Mouse (Mus musculus): ENCODE results near the gene Trappc1.

Trappc1 gene

DNA sequence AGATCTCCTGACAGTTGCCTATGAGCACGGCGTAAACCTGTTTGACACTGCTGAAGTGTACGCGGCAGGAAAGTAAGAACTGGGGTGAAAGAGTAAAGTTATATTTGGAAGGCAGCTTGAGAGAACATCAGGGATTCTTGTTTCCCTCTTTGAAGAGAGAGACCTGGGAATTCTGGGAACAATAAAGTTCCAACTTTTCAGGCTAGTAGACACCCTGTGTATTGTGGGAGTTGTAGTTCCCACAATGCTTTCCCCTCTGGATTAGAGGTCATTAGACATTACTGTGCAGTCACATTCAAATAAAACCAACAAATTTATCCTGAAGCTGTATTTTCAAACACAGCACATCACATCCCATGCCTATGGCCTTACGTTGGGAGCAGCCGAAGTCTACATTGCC lies 4.7 kb downstream of the Trappc1 start:
- DNase-seq (ENCODE audit: low spot score) = no peak

DNA sequence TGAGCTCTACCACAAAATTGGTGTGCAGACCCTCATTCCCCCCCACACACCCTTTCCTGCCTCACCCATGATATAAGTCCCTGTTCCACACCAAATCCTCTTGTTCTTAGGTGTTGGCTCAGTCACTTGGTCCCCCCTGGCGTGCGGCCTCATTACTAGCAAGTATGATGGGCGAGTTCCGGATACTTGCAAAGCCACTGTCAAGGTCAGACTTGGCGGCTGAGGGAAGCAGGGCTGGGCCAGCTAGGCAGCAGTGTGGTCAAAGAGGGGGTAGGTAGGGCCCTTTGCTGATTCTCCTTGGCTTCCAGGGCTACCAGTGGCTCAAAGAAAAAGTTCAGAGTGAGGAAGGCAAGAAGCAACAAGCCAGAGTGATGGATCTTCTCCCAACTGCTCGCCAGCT lies 7.4 kb downstream of the Trappc1 start:
- DNase-seq (ENCODE audit: low spot score) = peak; percentile 50

DNA sequence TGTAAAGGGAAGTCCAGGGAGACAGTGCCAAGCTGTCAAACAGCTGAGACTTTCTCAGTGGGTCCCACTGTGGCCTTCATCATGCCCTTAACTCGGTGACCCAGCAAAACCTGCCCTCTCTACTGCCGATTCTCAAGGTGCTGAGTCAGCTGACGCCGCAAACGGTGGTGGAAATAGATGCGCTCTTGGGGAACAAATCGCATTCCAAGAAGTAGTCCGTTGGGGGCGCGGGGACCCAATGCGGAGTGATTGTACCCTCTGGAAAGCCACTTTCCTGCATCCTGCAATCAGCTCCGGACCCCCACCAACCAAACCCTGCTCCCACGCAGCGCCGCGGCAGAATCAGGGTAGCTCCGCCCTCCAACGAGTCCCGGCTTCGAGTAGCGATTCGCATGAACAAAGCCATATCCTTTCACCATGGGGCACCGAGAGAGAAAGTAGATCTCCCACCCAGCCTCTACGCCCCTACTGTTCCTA lies 8.2 kb downstream of the Trappc1 start:
- DNase-seq (ENCODE audit: low spot score) = peak; percentile 62

DNA sequence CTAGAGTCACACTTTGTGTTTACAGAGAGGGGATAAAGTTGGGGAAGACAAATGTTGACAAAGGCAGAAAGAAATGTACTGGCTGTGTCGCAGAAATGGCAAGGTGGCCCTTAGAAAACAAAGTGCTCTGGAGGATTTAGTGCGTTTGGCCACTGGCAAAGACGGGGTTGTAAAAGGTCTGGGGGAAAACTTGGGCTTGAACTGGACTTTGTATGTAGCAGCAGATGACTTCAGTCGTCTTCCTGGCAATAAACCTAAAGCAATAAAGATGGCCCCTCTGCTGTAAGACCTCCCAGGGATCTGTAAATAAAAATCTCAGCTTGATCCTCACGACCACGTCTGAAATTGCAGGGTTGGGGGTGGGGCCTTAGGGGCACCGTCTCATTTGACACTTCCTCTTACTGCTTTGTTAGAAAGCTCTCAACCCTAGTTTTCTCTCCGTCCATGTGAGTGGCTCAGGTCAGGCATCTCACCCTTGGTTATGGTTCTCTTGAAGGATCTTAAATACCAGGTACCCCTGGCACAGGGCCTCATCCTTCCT lies 9.0 kb downstream of the Trappc1 start:
- DNase-seq (ENCODE audit: low spot score) = no peak

DNA sequence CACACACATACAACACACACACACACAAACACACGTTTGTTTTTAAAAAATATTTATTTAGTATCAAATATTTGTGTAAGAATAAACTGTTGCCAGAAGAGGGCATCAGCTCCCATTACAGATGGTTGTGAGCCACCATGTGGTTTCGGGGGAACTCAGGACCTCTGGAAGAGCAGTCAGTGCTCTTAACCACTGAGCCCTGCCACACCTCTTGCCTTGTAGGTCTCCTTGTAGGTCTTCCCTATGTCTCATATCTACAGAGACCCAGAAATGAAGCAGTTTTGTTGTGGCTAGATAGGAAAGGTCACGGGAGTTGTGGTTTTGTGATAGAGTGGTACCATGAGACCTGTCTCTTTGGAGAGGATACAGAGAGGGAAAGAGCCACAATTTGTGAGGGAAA lies 10.1 kb downstream of the Trappc1 start:
- no peak for DNase-seq (ENCODE audit: low spot score)

DNA sequence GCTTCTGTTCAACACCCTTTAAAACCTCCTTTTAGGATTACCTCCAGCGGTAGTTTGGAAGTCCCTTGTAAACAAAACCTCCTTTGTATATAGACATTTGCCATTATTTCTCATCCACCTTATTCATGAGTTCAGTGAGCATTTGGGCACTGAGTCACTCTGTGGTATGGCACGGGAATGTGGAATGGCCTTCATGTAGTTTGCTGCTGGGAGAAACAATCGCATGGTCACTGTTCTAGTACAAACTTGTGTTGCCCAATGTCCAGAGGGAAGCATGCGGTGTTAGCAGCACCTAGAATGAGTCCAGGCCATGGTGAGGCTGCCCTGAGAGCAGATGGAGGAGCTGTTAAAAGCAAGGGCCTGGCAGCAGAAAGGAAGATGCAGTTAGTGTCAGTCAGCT lies 11.0 kb downstream of the Trappc1 start:
- DNase-seq (ENCODE audit: low spot score) = no peak

DNA sequence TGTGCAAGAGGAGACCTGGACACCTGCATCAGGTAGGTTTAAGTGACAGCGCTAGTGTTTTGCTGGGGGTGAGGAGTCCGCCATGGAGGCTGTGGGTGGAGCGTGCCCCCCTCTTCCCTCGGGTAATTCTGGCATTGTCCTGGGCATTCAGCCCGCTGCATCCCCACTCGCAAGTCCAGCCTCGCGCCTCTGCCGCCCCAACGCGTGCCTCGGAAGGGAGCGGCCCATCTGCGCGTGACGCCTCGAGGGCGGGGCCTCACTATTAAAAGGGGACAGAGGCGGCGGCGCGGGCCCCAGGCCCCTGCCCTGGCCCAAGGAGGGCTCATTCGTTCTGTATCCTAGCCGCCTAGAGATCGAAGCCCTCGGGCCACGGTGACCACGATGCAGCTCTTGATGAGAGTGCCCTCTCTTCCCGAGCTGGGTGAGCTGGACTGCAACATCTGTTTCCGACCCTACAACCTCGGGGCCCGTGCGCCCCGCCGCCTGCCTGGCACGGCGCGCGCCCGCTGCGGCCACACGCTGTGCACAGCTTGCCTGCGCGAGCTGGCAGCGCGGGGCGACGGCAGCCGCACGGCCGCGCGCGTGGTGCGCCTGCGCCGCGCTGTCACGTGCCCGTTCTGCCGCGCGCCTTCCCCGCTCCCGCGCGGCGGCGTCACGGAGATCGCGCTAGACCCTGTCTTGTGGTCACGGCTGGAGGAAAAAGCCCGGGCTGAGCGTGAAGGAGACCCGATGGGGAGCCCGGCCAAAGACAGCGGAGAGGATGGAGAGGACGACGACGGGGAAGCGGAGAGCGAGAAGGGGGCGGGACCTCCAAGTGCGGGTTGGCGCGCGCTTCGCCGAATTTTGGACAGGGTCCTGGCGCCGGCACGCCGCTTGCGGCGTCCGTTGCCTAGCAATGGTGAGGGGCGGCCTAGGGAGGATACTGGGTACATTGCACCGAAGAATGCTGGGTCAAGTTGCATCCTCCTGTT lies 16.7 kb downstream of the Trappc1 start, which contains the start of gene Rnf227:
TSS of gene Rnf227 (plus strand) at position 301 of the 971 bp plus-strand sequence.
- peak; percentile 47 for DNase-seq (ENCODE audit: low spot score)

DNA sequence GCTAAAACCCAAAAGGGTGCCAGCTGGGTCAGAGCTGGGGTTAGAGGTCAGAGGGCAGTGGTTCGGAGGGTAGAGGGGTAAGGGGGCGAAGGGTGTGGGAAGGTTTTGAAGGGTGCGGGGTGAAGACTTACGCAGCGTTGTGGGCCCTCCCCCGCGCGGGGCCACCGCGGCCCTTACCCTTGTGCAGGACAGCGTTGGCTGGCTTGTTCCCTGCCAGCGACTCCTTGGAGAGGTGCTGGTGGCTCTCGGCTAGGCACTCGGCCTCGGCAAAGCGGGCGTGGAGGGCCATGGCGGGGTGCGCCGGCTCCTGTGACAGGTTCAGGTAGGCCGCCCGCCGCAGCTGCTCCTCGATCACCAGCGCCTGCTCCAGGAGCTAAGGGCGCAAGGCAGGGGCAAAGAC lies 22.7 kb downstream of the Trappc1 start:
- no peak for DNase-seq (ENCODE audit: low spot score)

DNA sequence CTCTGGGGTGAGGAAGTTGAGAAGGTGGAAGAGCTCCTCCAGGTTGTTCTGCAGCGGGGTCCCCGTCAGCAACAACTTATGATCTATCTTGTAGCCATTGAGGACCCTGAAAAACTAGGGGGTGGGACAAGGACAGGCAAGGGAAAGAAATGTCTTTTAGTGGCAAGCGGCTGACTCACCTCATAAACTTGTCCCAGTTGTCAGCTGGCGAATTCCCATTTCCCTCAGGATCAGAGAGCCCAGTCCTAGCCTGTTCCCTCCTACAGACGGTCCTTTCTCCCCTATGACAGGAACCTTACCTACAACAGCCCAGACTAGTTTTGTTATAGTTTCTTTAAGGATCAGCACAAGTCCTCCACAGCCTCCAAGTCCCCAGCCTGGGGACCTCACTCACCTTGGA lies 32.8 kb downstream of the Trappc1 start:
- DNase-seq (ENCODE audit: low spot score) = no peak

DNA sequence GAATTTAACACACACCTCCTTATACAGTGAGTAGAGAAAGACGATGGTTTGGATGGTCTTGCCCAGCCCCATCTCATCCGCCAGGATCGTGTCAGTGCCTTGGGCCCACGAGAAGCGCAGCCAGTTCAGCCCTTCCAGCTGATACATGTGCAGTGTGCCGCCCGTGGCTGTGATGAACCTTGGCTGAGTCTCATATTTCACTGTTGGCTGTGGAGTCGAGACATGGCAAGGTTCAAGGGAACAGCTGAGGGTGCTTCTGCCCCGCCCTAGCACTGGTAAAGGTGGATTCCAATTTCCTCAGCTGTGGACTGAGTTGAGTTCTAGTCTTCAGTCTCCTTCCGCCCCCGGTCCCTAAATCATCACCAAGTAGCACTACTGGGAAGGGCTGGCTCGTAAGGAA lies 33.9 kb downstream of the Trappc1 start:
- no peak for DNase-seq (ENCODE audit: low spot score)

DNA sequence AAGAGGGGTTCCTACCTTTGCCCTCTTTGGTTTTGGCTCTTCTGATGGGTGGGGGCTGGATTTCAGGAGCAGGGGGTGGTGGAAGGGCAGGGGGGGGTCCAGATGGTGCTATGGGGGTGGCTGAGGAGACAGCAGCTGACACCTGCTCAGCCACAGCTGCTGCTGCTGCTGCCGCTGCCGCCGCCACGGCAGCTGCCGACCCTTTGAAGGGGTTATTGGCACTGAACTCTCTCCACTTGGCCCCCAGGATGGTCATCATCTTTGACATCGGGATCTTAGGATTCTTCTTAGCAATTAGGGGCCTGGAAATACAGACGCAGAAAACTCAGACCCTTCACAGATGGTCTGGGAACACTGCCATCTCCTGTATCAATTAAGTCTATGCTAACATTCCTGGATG lies 38.2 kb downstream of the Trappc1 start:
- DNase-seq (ENCODE audit: low spot score) = no peak

DNA sequence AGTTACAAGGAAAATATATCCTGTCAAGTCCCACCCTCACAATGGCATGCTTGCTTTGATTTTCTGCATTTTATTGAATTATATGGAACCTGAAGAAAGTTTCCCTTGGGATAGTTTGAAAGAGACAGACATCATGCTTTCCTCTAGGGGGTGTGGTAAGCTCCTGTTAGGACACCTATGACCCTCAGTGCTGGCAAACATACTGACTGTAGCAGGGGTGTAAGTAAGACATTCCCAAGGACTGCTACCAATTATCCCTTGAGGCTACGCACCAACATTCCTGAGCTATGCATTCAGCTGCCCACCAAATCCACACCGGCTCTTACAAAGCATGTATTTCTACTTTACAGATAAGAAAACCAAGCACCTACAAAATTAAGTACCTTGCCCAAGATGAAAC lies 38.7 kb downstream of the Trappc1 start:
- no peak for DNase-seq (ENCODE audit: low spot score)

DNA sequence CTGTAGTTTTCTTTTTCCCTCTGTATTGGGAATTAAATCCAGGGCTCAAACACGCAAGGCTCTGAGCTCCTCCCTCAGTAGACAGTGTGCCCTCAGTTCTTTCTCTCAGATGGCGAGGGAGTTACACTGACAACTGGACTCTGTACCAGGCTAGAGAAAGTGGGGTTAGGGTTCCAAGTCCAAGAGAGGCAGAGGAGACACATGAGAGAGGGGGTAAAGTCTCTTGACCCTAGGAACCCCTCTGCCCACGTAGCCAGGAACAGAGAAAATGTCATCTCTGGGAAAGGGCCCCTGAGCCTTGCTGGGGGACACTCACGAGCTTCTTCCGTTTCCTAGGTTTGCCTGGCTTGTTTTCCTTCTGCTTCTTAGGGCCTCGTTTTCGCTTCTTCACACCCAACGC lies 40.6 kb downstream of the Trappc1 start:
- DNase-seq (ENCODE audit: low spot score) = no peak

DNA sequence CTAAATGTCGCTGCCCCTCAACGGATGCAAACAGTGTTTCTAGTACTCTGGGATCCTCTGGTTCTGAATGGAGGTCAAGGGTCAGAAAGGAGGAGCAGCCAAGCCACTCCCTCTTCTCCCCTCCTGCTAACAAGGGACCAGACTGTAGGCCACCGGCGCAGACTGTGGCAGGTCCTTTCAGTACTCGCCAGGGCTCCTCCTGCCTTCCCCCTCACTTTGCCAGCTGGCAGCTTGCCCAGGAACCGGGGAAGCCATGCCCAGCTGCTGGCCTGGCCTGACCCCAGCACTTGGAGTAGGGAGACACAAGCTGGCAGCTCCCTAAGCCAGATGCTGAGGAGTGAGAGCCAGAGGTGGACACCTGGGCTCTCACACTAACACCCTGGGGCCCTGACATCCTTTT lies 41.1 kb downstream of the Trappc1 start:
- peak; percentile 96 for DNase-seq (ENCODE audit: low spot score)

DNA sequence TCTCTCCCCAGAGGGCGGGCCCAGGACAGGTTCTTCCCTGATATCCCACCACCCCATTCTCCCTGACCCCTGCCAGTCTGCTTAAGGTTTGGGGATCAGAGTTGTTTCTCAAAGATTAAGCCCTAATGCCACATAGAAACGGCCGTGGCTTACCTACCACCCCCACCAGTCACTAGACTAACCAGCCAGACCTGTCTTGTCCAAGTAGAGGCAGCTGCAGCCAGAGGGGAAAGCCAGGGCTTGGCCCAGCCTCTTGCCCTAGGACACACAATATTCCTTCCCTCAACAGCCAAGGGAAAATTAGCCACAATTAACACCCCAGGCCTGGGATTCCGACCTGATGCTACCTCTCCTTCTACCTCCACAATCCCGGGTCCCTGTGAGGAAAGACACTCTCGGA lies 41.9 kb downstream of the Trappc1 start:
- no peak for DNase-seq (ENCODE audit: low spot score)

DNA sequence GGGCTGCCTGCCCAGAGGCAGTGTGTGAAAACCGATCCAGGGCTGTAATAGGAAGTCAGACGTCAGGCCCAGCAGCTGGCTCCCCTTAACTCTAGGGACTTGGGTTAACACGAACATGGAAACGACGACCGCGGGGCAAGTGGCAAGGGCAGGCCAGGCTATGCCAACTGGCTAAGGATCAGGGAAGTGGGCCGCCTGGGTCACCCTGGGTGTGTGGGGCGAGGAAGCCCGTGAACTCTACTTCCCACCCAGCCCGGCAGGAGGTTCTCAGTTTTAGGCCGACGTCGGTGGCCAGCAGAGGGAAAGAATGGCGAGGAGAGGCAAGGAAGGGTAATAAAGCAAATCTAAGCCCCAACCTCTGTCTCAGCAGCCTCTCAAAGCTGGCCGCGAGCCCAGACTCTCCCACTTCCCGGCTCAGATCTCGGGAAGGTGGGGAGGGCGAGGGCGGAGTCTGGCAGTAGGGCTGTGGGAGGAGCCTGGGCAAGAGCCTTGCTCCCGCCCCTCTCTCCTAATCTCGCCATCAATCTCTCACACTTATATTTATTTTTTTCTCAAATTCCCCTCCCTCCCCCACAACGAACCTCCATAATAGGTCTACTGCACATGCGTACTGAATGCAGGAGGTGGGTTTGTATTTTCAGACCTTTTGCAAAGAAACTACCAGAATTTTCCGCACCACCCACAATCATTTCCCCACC lies 42.5 kb downstream of the Trappc1 start:
- DNase-seq (ENCODE audit: low spot score) = peak; percentile 95

DNA sequence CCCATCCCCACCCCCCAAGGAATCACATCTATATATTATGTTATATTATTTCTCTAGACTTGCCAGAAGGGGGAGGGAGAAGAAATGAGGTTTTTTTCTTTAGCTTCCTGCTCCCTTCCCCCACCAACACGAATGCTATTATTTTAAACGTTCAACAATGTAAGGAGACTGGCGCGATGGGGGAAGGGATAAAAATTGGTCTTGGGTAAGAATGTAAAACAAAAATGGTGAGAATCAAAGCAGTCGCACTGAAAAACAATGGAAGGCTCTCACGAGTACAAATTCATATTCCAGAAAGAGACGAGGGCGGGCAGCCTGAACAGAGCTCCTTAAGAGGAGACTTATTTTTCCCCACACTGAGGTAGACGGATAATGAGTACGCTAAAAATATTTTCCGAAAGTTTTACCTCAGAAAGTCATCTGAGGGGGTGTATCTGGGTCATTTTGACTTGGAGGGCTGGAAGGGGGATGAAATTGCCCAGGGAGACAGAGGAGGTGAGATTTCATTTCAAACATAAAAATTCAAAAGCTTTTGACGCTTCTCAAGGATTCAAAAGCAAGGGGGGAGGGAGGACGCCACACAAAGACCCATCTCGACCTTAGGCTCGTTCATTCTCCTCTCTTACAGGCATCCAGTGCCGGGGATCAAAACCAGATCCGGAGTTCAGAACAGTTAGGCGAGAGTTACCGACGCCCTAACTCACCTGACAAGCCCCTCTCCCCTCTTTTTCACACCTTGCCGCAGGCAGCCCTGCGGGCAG lies 43.3 kb downstream of the Trappc1 start:
- no peak for DNase-seq (ENCODE audit: low spot score)

DNA sequence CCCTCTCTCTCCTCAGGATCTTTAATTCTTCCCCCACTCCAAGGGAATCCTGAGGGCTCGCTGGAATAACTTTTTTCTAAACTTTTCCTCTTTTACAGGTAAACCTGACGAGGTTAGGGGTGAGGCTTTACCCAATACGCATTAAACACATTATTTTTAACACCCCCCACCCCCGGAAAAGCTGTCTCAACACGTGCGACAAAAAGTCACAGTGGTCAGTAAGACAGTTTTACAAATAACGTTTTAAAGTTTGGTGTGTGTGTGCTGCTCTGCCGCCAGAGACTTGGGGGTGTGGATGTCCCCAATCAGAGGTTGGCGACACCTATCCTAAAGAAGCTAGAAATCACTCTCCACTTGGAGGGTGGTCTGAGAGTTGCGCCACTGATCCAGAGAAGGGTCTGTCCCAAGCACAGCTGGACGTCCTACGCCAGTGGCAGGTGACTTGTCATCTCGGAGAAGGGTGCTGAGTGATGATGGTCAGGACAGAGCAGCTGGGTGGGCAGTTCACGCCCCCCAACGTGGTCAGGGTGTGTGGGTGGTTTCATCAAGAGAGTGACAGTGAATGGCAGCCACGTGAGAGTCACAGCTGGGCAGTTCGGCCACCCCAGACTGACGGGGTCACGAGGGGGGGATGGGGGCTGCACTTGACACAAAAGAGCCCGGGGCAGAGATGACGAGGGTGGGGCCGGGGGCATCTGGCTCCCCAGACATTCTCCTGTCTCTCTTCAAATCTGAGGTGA lies 44.0 kb downstream of the Trappc1 start:
- no peak for DNase-seq (ENCODE audit: low spot score)

DNA sequence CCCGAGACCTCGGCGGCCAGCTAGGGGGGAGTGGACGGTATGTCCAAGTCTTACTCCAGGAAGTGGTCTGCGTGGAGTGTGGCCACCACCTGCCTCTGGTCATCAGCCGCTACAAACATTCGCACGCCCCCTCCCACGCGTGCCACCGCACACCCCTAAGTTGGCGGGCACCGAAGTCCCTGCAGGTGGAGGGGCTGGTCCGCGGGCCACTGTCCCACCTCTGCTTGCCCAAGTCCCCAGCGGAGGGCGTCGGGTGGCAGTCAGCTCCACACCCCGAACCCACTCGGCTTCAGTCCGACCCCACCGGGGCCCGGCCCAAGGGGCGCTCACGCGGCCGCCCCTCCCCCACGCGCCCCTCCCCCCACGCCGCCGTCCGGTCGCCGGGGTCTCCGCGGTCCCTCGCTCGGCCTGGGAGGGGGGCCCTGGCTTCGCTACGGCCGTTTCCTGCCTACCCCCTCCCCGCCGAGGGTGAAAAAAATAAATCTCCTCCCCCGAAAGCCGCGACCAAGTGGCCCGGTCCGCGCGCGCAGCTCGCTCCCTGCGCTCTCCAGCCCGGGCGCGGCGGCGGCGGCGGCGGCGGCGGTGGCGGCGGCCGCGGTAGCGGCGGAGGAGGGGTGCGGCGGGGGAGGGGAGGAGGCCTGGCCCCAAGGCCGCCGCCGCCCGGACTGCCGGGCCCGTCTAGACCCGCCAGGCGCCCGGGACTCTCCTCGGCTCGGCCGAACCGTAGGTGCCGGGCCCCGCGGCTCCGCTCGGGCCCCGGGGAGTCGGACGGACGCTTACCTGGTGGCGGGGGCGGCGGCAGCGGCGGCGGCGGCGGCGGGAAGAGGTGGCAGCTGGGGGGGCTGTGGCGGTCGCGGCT lies 44.8 kb downstream of the Trappc1 start:
- no peak for DNase-seq (ENCODE audit: low spot score)

DNA sequence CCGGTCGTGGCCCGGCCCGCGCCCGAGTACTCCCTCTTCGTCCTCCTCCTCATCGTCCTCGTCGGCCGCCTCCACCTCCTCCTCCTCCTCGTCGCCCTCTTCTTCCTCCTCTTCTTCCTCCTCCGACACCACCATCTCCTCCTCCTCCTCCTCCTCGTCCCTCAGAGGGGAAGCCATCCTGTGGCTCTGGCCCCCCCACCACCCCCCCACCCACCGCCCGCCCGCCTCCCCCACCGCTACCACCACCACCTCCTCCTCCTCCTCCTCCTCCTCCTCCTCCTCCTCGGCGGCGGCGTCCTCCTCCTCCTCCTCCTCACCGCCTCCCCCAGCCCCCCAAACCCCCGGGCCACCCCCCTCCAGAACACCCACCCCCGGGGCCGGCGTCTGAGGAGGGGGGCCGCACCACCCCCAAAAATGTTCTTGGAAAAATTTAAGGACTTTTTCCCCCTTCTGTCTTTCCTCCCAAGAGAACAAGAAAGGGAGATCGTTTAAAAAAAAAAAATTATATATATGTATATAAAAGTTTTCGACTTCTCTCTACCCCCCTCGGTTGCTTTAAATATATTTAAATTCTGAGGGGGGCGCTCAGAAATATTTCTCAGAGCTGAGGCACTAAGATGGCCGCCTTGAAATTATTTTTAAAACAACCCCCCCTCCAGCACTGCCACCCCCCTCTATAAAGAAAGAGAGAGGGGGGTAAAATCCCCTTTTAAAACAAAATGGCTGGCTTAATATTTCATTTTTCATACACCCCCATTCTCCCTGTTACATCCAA lies 45.6 kb downstream of the Trappc1 start, which contains the start of gene Chd3:
TSS of gene Chd3 (minus strand) at position 192 of the 775 bp plus-strand sequence.
- DNase-seq (ENCODE audit: low spot score) = no peak
